Mouse (Mus musculus) forebrain, embryonic 12.5 days (tissue): ENCODE data around the gene Cald1. TPM values are rescaled to one million over a fixed set of nuclear protein-coding genes. Genes with fewer than 3 reads are reported as not detected.

ENCODE experiments used
- ATAC-seq: fragments of 200-750 bp; cut with Nextera tagmentation; 2 replicates; pipeline ENCODE4 v1.8.0; 2017; ENCODE audit warnings: moderate TSS enrichment; ENCODE audit not compliant: low FRiP score
- H3K27ac ChIP-seq: fragments of 300-500 bp; sonication (generic); 2 replicates; pipeline ENCODE4 v1.5.1; 2016; ENCODE audit warnings: mild to moderate bottlenecking
- H3K27me3 ChIP-seq: fragments of 300-500 bp; sonication (generic); 2 replicates; pipeline ENCODE4 v1.6.1; 2016; ENCODE audit warnings: mild to moderate bottlenecking
- H3K36me3 ChIP-seq: fragments of 300-500 bp; sonication (generic); replicated peaks from 2 replicates; pipeline ENCODE4 v1.6.1; 2016; ENCODE audit warnings: mild to moderate bottlenecking
- H3K4me1 ChIP-seq: fragments of 300-500 bp; sonication (generic); 2 replicates; pipeline ENCODE4 v1.6.1; 2016
- H3K4me2 ChIP-seq: fragments of 300-500 bp; sonication (generic); 2 replicates; pipeline ENCODE4 v1.6.1; 2016; ENCODE audit warnings: mild to moderate bottlenecking, moderate library complexity
- H3K4me3 ChIP-seq: fragments of 300-500 bp; sonication (generic); replicated peaks from 2 replicates; pipeline ENCODE4 v1.5.1; 2016; ENCODE audit warnings: mild to moderate bottlenecking
- H3K9ac ChIP-seq: fragments of 300-500 bp; sonication (generic); 2 replicates; pipeline ENCODE4 v1.6.1; 2016; ENCODE audit warnings: mild to moderate bottlenecking
- H3K9me3 ChIP-seq: fragments of 300-500 bp; sonication (generic); 2 replicates; pipeline ENCODE4 v1.6.1; 2016
- WGBS: fragments of 180-500 bp; shearing (Covaris S2); methylation state at CpG from one replicate; pipeline ENCODE4 v1.1.7; 2016; 5-methylcytosine and 5-hydroxymethylcytosine counted together
- polyA plus RNA-seq: library from polyadenylated mRNA; unstranded; fragments of >200 nt; fragmentation: Nextera tagmentation; extraction: Ambion mirVana; gene quantifications from 2 replicates; pipeline ENCODE4 v1.2.1, GENCODE M21; 2016

Cald1 gene
- polyA plus RNA-seq, 1 experiment from 2014 or later = 133 TPM

DNA sequence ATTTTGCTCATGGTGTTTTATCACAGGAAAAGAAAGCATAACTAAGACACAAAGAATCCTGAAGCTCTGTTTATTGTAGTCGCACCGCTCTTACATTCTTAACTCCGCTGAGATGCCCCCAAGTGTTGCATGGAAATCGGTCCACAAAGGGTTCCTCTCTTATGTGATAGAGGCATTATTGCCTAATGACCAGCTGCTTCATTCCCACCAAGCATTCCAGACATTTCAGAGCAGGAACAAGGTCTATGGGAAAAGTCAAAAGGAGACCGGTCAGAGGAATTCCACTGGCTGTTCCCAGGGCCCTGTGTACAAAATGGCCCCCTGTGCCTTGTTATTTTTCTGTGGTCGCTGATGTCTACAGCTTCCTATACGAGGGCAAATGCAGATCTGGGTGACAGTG is 53.0 kb downstream of the Cald1 start:
- Histone ChIP-seq H3K4me1 (0 out of 2 replicates have a peak, but pooled peaks cover 2% of the 10 kb centered on the region), H3K4me3 (no peak overlapping the region), H3K9me3 (no peaks in the 10 kb centered on the region), H3K27ac (no peak overlapping the region), H3K9ac (no peak overlapping the region), H3K27me3 (peaks cover 17% of the 10 kb centered on the region; the same call in 1 of the 2 replicates), H3K4me2 (no peak overlapping the region), H3K36me3 (no peaks in the 10 kb centered on the region)
- ATAC-seq = no peak
- WGBS = 81% methylated on average over 7 of the region's 7 CpGs

DNA sequence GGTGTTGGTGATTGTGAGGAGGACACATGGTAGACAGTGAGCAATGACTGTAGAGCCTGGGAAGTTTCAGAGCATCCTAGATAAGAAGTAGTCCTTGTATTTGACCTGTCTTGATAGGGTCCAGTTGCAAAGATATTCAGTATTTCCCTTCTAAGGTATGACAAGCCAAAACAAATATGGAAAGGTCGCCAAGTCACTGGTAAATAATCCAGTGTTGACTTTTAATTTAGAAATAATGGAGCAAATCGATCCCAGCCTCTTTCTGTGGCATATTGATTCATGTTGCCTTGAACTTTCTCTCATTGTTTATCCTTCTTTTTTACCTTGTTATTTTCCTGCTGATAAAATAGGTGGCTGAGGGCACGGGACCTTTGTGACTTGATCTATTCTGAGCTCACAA is 57.4 kb downstream of the Cald1 start:
- WGBS = 79% methylated on average over 3 of the region's 3 CpGs
- no peak overlapping the region for H3K4me3 ChIP-seq

DNA sequence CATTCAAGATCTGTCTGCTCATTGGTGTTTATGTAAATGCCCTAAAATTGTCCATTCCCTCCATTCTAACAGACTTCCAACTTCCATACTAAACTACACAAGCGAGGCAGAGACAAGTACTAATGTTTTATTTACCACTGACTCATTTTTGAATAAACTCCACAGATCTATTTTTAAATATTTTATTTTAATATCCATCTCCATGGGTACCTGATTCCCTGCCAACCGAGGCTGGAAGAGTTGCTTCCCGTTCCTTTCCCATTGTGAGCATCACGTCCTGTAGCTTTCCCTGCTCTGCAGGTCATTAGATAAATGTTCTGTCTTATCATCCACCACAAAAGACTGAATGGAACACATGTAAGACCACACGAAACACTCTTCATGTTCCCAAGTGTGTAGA is 60.5 kb downstream of the Cald1 start:
- Histone ChIP-seq H3K27me3 (no peaks in the 10 kb centered on the region), H3K9ac (no peak overlapping the region), H3K4me3 (no peak overlapping the region), H3K4me1 (no peaks in the 10 kb centered on the region), H3K27ac (no peak overlapping the region), H3K4me2 (no peak overlapping the region), H3K9me3 (no peaks in the 10 kb centered on the region), H3K36me3 (no peaks in the 10 kb centered on the region)
- WGBS = 85% methylated on average over 5 of the region's 5 CpGs
- ATAC-seq = no peak

More for the DNA sequence above, 57.4 kb downstream of the Cald1 start:
- Histone ChIP-seq H3K27me3 (peaks cover 3% of the 10 kb centered on the region; the same call in 1 of the 2 replicates), H3K36me3 (no peaks in the 10 kb centered on the region), H3K27ac (no peak overlapping the region), H3K4me2 (no peak overlapping the region), H3K4me1 (no peaks in the 10 kb centered on the region), H3K9ac (no peak overlapping the region), H3K9me3 (no peaks in the 10 kb centered on the region)
- ATAC-seq = no peak

DNA sequence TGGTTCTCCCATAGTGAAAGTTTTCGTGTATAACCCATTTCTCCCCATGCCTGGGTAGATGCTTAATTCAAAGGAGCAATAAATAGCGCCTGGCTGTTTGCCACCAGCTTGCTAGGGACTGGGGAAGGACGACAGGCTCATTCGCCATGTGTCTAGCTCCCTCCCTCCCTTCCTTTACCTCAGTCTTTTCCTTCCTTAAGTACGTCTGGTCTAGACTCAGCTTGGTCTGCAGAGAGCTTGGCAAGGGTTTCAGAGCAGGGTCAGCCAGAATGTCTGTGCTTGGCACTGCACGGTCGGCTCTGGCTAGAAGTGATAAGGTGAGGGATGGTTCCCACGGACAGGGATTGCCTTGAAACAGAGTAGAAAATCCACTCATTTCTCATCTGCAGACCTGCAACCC is 62.4 kb downstream of the Cald1 start:
- no peaks in the 10 kb centered on the region for H3K9me3 ChIP-seq
- no peak overlapping the region for H3K4me2 ChIP-seq
- no peak overlapping the region for H3K4me3 ChIP-seq
- no peak for ATAC-seq
- no peak overlapping the region for H3K27ac ChIP-seq
- no peaks in the 10 kb centered on the region for H3K4me1 ChIP-seq
- 57% methylated on average over 8 of the region's 8 CpGs for WGBS
- H3K27me3 ChIP-seq = no peaks in the 10 kb centered on the region
- H3K9ac ChIP-seq = no peak overlapping the region
- no peaks in the 10 kb centered on the region for H3K36me3 ChIP-seq

DNA sequence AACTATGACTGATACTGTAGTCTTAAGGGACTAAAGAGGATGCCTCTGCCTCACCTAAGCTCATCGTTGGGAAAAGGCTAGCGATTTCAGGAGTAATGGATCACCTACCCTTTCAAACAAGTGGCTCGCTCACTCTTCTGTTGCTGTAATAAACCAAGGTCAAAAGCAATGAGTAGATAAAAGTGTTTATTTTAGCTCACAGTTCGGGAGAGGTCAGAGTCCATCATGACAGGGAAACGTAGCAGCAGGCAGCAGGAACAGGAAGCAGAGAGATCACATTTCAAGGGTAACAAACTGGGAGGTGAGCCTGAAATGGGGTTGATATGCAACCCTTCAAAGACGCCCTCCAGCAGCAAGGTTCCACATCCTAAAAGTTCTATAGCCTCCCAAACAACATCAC is 64.3 kb downstream of the Cald1 start:
- Histone ChIP-seq H3K9me3 (no peaks in the 10 kb centered on the region), H3K4me3 (no peak overlapping the region), H3K27ac (no peak overlapping the region), H3K27me3 (no peaks in the 10 kb centered on the region), H3K4me2 (no peak overlapping the region), H3K36me3 (no peaks in the 10 kb centered on the region), H3K4me1 (no peaks in the 10 kb centered on the region), H3K9ac (no peak overlapping the region)
- no peak for ATAC-seq
- 79% methylated on average over 6 of the region's 6 CpGs for WGBS

DNA sequence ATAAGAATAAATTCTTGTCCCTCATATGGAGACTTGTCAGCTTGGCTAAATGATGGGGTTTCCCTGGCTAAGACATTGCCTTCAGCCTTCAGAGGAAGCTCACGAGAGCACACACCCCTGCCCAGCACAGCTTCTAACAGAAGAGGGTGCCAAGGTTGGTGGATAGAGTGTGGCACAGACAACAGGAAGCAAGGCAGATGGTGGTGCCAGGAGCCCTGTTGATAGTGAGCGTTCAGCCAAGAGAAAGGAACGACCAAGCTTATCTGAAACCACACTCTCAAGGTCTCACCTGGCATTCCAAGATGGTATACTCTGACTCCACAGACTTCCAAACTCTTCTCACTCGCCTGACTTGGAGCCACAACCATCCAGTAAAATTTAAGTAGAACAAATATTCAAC is 66.0 kb downstream of the Cald1 start:
- Histone ChIP-seq H3K27ac (no peak overlapping the region), H3K27me3 (no peaks in the 10 kb centered on the region), H3K36me3 (no peaks in the 10 kb centered on the region), H3K4me2 (no peak overlapping the region), H3K4me3 (no peak overlapping the region), H3K9me3 (no peaks in the 10 kb centered on the region), H3K4me1 (no peaks in the 10 kb centered on the region), H3K9ac (no peak overlapping the region)
- 85% methylated on average over 4 of the region's 4 CpGs for WGBS
- ATAC-seq = no peak

DNA sequence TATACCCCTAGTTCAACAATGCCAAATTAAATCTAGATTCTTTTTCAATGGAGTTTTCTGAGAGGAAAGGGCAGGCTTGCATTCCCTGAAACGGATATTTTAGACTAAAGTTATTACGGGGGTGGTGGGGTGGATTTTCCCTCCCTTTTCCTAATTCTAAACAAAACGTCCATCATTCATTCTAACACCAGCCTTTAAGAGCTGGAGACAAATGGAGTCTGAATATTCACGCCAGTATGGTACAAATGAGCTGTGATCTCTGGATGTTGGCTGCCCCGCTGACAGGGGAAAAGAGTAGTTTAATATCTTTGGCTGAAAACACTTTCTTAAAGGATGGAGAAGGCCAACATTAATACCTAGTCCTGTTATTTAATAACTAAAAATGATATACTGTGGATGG is 66.4 kb downstream of the Cald1 start:
- no peak overlapping the region for H3K9ac ChIP-seq
- no peak overlapping the region for H3K4me2 ChIP-seq
- H3K4me1 ChIP-seq = no peaks in the 10 kb centered on the region
- WGBS = 71% methylated on average over 5 of the region's 5 CpGs
- H3K27ac ChIP-seq = no peak overlapping the region
- no peaks in the 10 kb centered on the region for H3K27me3 ChIP-seq
- H3K36me3 ChIP-seq = no peaks in the 10 kb centered on the region
- ATAC-seq = no peak
- no peak overlapping the region for H3K4me3 ChIP-seq
- H3K9me3 ChIP-seq = no peaks in the 10 kb centered on the region

DNA sequence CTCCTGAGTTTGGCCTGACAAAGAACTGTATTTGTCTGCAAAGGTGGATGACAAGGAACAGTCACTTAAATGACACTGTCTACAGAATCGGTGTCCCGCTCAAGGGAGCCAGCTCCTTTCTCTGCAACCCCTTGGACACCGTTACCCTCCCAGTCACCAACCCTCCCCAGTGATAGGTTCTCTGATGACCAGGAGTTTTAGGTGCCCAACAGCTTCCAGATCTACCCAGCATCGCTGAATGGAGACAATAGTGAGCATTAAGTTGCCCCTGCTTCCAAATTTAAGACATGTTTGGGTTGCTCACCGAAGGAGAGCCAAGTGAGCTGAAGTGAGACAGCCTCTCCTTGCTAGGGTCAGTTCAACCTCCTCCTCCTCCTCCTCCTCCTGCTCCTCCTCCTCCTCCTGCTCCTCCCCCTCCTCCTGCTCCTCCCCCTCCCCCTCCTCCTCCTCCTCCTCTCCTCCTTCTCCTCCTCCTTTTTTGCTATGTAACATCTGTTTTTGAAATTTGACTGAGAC is 70.5 kb downstream of the Cald1 start:
- ATAC-seq = no peak
- WGBS = 92% methylated on average over 5 of the region's 5 CpGs
- H3K27me3 ChIP-seq = no peaks in the 10 kb centered on the region
- no peaks in the 10 kb centered on the region for H3K9me3 ChIP-seq
- no peak overlapping the region for H3K9ac ChIP-seq
- no peak overlapping the region for H3K27ac ChIP-seq
- H3K4me1 ChIP-seq = no peaks in the 10 kb centered on the region
- no peaks in the 10 kb centered on the region for H3K36me3 ChIP-seq
- no peak overlapping the region for H3K4me2 ChIP-seq
- no peak overlapping the region for H3K4me3 ChIP-seq

DNA sequence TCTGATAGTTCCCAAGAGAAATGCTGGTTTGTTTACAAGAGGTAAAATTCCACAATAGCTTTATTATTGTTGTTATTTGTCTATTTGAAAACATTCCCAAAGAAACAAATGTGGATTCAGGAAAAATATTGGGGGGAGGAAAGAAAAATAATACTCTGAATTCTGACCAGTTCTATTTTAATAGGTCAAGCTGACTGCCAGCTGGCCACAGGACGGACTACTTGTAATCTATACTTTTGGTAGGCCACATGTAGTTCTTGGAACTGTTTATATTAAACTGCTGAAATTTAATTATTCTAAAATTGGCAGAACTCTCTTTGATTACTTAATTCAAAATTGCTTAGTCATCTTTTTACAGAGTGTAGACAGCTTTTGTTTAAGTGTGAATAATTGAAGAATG is 73.1 kb downstream of the Cald1 start:
- Histone ChIP-seq H3K4me3 (no peak overlapping the region), H3K27me3 (no peaks in the 10 kb centered on the region), H3K4me1 (no peaks in the 10 kb centered on the region), H3K9ac (no peak overlapping the region), H3K27ac (no peak overlapping the region), H3K4me2 (no peak overlapping the region), H3K36me3 (no peaks in the 10 kb centered on the region), H3K9me3 (no peaks in the 10 kb centered on the region)
- no peak for ATAC-seq
- WGBS = 90% methylated on average over 1 of the region's 1 CpGs

DNA sequence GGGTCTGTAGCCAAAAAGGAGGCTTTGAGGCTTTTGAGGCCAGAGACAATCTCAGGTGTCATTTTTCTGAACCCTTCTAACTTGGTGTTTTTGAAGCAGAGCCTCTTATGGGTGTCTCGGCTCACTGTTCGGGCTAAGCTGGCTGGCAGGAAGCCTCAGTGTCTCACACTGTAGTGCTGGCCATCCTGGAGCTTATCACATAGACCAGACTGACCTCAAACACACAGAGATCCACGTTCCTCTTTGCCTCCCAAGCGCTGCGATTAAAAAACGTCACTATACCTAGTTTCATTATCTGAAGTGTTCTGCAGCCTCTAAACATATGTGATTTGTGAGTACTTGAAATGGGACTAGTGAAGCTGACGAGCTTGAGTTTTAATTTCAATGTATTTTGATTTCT is 76.1 kb downstream of the Cald1 start:
- no peak overlapping the region for H3K4me3 ChIP-seq
- no peaks in the 10 kb centered on the region for H3K9me3 ChIP-seq
- ATAC-seq = no peak
- no peak overlapping the region for H3K4me2 ChIP-seq
- no peaks in the 10 kb centered on the region for H3K27me3 ChIP-seq
- 90% methylated on average over 7 of the region's 7 CpGs for whole genome bisulfite sequencing
- H3K27ac ChIP-seq = no peak overlapping the region
- H3K9ac ChIP-seq = no peak overlapping the region
- no peaks in the 10 kb centered on the region for H3K4me1 ChIP-seq
- H3K36me3 ChIP-seq = no peaks in the 10 kb centered on the region

DNA sequence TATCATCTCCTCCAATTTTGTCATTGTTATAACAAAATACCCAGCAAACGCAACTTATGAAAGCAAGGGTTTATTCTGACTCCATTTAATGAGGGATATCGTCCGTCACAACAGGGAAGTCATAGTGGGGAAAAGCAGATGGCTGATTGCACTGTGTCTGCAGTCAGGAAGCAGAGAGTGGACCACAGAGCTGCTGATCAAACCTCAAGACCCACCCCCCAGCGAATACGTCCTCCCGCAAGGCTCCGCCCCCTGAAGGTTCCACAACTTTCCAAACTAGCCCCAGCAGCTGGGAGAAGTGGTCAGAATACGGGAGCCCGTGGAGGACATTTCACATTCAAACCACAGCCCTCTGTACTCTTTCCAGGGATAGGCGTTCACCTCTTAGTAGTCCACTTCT is 76.6 kb downstream of the Cald1 start:
- ATAC-seq = no peak
- H3K4me2 ChIP-seq = no peak overlapping the region
- 74% methylated on average over 10 of the region's 10 CpGs for WGBS
- H3K36me3 ChIP-seq = no peaks in the 10 kb centered on the region
- no peak overlapping the region for H3K9ac ChIP-seq
- H3K4me3 ChIP-seq = no peak overlapping the region
- H3K4me1 ChIP-seq = no peaks in the 10 kb centered on the region
- no peaks in the 10 kb centered on the region for H3K27me3 ChIP-seq
- H3K9me3 ChIP-seq = no peaks in the 10 kb centered on the region
- H3K27ac ChIP-seq = no peak overlapping the region

DNA sequence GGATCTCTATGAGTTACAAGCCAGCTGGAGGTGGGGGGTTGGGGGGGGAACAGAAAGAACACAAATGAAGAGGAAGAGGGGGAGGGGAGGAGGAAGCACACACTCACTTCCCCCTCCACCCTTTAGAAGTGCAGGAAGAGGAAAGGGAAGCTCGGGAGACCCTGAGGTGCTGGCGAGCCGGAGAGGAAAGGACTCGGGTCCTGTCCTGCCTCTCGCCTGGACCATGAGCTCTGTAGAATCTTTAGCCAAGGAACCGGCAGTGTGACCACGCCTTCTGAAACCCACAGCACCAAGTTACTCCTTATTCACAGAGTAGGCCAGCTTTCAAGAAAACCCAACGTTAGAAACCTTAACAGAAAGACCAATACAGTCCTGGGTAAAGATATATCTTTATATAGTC is 83.8 kb downstream of the Cald1 start:
- Histone ChIP-seq H3K9ac (no peak overlapping the region), H3K4me1 (peaks cover 7% of the 10 kb centered on the region; the same call in 1 of the 2 replicates)

DNA sequence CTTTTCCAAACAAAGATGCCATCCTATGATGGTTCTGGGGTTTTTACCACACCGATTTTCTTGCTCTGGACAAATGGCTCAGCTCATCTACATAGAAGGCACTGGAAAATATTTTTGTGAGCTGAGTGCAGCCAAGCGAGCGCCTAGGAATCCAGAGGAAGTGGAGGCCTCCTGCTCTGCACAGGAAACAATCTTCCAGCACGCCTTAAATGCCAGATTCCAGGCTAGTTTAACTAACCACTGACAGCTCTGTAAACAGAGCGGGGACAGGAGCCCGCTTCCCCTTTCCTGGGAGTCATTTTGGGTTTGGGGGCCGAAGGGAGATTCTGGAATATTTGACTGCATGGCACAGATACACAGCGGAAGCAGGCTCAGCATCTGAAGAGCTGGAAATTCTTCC is 86.6 kb downstream of the Cald1 start:
- peaks cover 7% of the 10 kb centered on the region; the same call in 1 of the 2 replicates for H3K4me1 ChIP-seq
- H3K9ac ChIP-seq = no peak overlapping the region
- H3K9me3 ChIP-seq = no peaks in the 10 kb centered on the region
- no peak overlapping the region for H3K4me2 ChIP-seq
- no peak for ATAC-seq
- no peak overlapping the region for H3K27ac ChIP-seq
- whole genome bisulfite sequencing = 58% methylated on average over 8 of the region's 8 CpGs
- H3K27me3 ChIP-seq = no peaks in the 10 kb centered on the region
- H3K4me3 ChIP-seq = no peak overlapping the region
- H3K36me3 ChIP-seq = no peaks in the 10 kb centered on the region

More for the DNA sequence above, 83.8 kb downstream of the Cald1 start:
- Histone ChIP-seq H3K9me3 (no peaks in the 10 kb centered on the region), H3K27ac (no peak overlapping the region), H3K4me2 (no peak overlapping the region), H3K27me3 (no peaks in the 10 kb centered on the region), H3K36me3 (no peaks in the 10 kb centered on the region), H3K4me3 (no peak overlapping the region)
- 73% methylated on average over 8 of the region's 8 CpGs for WGBS
- no peak for ATAC-seq
